Mouse (Mus musculus) lung, adult 2 months (tissue): ENCODE results near the gene Map3k14.

Experiments used
- CTCF ChIP-seq: fragments of 200-500 bp; IDR thresholded peaks from 2 replicates; pipeline ENCODE4 v1.5.1; 2011; ENCODE audit warnings: mild to moderate bottlenecking, low read length, control low read depth; ENCODE audit not compliant: insufficient read depth
- POLR2A ChIP-seq: fragments of 200-500 bp; IDR thresholded peaks from 2 replicates; pipeline ENCODE4 v1.6.1; 2011; ENCODE audit warnings: low read depth, mild to moderate bottlenecking, control low read depth, low read length, borderline replicate concordance; ENCODE audit errors: extremely low read depth

DNA sequence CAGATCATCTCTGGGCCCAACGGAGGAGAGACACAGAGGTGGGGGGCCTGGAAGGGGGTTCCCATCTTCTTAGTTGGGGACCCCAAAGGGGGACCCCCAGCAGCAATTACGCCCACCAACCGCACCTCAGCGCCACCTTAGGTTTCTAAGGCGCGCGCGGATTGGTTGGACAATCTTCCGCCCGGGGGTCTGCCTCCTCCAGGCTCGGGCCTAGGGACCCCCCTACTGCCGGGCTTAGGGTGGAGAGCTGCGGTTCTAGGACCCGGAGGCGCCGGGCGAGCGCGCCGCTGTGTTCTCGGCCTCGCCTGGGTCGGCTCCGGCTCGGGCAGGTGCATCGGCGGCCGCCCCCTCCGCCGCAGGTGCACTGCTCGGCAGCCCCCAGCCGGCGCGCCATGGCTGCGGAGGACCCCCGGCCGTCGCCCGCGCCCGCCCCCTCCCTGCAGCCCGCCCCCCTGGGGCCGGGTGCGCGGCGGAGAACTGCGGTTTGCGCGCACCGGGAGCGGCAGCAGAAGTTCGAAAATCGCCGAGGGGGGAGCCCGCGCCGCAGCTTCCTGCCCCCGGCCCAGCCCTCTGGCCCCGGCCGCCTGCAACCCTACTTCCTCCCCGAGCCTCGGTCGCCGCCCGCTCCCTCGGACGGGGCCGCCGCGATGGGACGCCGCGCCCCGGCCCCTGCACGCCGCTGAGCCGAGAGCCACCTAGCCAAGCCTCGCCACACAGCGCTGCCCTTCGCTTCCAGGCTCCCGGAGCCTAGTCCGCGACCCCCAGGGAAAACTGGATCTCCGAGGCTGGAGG is 96.6 kb downstream of the Map3k14 start, which contains the start of gene Fmnl1:
- TF ChIP-seq CTCF (no peak), POLR2A (no peak)
